Mouse (Mus musculus): ENCODE results near the gene Lsamp.
A peak's percentile ranks its signal among the peaks of the same experiment; 100 is the strongest.

Gene Lsamp

DNA sequence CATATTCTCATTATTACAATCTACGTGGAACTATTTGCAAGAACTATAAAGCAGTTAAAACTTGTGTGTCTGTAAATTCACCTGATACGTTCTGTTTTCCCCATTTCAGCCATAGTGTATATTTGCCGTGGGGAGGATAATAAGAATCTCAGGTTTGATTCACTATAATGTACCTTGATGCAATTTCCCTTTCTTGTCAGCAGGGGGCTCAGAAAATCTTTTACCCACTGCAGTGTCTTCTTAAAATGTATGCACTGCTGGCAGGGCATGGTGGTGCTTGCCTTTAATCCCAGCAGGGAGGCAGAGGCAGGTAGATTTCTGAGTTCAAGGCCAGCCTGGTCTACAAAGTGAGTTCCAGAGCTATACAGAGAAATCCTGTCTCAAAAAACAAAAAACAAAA, 287.7 kb downstream of the Lsamp start:
- peak; percentile 30 for DNase-seq (ENCODE audit: low read depth, low spot score)

DNA sequence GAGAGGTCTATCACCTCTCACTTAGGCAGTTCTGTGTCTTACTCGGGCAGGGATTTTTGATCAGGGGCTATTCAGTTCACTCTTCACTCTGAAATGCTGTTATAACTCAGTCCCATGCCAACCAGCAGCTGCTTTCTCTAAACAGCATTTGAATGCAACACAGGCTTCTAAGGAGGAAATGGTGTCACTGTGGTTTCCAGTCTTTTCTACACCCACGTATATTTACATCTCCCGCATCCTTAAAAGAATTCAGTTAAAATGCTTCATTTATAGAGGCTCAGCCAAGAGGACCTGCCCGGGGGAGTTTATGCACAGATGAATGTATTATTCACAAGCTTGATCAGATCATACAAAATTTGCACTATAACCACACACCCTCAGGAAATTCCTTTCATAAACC, 306.0 kb downstream of the Lsamp start:
- no peak for DNase-seq (ENCODE audit: low read depth, low spot score)

DNA sequence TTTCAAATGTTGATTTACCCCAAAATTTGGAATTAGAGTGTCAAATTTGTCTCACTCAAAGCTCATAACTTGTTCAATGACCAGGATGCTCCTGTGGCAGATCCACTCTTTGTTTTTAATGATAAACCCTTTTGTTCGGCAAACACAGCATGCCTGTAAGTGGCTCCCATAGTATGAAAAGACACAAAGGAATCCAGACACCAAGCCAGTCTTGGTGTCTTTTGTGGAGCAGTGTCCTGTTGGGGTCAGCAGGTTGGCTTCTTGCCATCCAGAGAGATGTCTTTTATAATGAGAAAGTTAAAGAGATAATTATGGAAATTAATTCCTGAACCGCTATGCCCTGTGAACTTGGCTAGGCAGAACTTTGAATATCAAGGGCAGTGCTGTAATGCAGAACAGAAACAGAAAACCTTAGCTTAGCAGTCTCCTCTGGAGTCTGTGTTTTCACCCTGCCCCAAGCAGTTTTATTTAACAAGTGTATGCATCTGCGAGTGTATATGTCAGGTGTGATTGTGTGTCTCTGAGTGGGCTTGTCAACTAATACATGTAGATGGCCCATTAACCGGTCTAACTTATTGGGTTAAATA, 310.2 kb downstream of the Lsamp start:
- no peak for DNase-seq (ENCODE audit: low read depth, low spot score)

DNA sequence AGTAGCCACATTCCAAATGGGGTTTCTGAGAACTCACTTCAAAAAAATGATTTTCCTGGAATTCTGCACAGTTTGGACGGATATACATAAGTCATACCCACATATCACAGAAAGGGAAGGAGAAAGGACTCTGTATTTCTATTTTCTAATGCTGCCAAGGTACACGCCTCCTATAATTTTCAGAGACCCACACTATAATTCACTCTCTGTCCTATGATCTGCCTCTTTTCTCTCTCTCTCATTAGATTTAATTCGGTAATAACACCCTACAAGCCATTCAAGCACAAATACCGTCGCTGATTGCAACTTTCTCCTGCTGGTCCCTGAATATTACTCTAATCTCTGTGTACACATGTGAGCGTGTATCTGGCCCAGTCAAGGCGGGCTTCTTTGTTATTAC, 311.1 kb downstream of the Lsamp start:
- DNase-seq (ENCODE audit: low read depth, low spot score), result no peak

DNA sequence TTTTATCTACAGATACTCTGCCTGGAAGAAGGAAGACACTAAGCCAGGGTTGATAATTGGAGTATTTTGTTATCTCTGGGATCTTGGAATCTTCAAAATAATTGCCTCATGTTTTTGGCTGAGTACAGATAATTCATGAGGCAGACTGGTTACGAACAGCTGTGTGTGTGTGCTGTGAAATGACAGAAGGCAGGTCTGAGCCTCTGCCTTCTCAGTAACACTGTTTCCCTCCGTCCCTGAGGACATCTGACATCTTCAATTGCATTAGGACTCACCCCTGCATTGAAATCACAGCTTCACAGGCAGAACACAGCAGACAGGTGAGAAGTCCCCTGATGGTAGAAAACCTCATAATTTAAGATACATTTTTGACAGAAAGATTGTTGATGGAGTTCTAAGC, 323.5 kb downstream of the Lsamp start:
- DNase-seq (ENCODE audit: low read depth, low spot score), result no peak

DNA sequence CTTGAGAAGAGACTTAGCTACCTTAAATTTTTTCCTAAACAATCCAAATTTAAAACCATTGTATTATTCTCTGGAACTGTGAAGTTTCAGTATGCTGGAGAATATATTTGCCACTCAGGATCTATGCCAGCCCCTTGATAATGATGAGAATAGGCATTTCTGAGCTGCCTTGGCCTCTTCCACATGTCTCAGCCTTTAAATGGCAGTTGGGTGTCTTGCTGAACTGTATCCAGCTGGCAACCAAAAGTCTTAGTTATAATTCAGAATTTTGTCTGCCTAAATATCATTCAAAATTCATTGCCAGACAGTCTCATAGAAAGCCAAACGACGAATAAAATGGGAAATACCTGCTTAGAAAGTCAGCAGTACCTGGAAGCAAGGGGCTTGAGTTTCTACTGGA, 332.0 kb downstream of the Lsamp start:
- no peak for DNase-seq (ENCODE audit: low read depth, low spot score)

DNA sequence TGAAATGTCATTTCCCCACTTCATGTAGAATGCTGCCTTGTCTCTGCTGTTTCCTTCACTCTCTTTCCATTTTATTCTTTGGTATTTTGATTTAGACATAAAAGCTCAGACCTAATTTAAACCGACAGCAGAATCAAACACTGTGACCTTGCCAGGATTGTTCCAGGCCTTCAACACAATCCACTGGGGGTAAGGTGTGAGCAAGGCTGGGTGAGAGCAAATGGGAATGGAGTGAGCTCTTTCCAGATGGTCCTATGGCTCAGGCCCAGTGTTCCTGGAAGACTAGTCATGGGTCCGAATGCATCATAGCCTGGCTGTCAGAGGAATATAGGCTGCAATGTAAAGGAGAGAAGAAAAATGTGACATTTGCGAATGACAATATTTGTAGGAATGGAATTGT, 340.6 kb downstream of the Lsamp start:
- no peak for DNase-seq (ENCODE audit: low read depth, low spot score)

DNA sequence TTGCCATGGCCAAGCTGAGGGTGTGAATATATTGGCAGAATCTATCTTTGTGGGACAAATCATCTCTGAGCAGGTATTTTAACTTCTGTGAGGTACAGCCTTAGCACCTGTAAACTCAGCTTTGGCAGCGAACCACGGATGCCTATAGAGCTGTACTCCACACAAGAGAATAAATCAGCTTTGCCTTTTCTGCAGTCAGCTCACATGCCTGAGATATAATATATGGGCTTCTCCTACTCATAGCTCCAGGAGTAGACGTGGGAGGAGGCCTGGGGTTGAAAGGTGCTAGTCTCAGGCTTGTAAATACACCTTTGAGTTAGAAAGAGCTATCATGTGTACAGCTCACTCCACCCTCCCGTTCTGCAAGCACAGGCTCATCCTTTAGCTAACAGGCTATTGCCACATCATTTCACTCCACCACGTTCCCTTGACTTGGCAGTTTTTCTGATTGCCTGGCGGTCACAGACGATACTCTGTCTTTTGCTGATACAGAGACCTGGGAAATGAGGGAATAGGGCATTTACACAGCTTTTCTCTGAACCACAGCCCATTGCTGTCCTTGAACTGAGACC, 344.2 kb downstream of the Lsamp start:
- DNase-seq (ENCODE audit: low read depth, low spot score), result no peak

DNA sequence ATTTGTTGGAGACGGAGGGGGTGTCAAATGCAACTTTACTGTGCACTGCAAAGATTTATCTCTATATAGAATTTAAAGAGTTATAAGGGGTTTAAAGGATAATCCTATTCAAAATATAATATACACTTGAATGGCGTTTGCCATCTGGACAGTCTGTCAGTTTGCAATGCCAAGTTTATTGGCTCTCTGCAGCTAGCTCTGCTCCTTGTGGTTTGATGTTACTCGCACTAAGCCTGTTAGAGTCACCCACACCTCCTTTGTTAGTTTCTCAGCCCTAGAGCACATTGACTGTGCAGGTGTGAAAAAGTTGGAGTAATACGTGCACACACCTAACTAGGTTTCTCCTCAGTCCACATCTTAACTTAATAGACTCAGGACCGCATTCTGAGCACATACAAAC, 385.5 kb downstream of the Lsamp start:
- no peak for DNase-seq (ENCODE audit: low read depth, low spot score)

DNA sequence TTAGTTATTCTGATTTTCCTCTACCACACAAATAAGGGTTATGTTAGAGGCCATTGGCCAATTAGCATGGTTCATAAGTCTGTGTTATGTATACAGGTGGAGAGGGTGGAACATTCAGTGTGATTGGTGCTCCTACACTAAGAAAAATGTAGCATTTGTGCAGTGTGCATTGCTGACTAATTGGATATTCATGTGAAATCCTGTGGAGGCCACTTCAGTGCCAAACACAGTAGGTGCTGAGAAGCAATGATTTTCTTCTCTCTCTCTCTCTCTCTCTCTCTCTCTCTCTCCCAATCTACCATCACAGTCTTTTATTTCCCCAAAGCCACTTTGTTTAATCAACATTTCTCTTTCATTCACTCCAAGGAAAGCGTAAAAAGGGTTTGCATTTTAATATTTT, 387.1 kb downstream of the Lsamp start:
- DNase-seq (ENCODE audit: low read depth, low spot score), result no peak

DNA sequence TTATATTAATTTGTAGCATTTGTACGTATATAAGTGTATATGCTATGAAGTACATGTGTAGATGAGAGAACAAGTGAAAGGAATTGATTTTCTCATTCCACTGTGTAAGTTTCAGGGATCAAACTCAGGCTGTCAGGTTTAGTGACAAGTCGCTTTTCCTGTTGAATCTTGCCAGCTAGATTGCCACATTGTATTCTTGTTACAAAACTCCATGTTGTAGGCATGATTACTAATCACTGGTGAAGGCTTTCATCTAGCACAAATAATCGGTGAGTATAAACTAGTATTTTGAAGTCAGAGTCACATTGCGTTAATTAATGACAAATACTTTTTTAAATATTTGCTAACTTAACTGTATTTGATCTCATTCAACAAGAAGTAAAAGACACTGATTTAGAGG, 391.2 kb downstream of the Lsamp start:
- DNase-seq (ENCODE audit: low read depth, low spot score), result no peak

DNA sequence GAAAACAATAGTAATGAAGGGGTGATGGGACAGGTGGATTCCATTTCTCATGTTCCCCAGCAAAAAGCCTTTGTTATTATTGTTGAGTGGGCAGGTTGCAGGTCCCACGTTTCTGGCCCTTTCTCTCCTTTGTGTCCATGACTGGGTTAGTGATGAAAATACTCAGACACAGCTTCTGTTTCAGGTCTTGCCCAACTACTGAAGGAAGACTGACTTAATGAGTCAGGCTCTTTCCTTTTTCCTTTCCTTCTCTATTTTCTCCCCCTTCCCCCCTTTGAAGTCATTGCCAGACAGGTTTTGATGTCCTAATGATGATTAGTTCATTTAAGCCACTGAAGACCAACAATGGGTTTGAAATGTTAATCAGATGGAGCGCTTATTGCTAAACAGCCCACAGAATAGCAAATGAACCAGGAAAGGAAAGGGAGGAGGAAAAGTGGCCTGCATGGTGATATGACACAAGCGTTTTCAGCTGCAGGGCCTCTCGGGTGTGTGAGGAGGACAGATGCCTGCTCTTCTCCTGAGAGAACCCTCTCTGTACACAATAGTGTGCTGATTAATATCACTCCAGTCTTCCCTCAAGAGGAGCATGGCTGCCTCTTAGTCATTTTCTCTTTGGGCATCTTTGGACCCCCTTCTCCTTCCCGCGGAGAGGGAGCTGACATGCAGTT, 393.1 kb downstream of the Lsamp start:
- no peak for DNase-seq (ENCODE audit: low read depth, low spot score)

DNA sequence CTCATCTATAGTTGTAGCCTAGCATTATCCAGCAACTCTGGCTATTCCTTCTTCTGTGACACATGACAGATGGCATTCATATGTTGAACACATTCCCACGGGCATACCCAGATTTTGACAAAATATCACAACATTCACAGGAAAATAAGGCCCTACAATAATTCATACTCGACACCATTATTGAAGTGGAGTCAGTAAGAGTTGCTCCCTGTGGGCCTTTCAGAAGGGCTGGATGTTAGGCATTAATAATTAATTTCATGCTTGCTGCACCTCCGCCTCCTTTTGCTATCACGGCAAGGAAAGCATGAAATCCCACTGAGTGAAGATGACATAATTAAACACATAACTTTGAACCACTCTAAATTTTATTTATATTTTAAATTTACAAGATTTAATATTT, 407.9 kb downstream of the Lsamp start:
- DNase-seq (ENCODE audit: low read depth, low spot score), result no peak

DNA sequence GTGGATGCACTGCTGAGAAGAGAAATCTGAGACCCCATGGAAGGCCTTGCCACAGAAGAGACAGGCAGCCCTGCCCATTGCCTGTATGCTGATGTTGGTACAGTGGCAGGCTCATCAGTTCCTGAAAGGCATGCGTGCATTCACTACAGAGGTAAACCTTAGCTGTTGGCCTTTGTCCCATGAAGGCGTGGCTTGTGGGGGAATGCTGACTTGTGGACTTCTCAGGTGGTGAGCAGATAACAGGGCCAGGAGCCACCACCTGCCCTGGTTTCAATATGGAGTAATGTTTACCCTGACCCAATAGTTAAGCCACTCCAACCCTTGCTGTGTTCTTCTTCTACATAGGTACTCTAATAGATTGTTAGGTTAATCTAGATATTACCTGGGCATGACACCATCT, 415.4 kb downstream of the Lsamp start:
- DNase-seq (ENCODE audit: low read depth, low spot score), result no peak

DNA sequence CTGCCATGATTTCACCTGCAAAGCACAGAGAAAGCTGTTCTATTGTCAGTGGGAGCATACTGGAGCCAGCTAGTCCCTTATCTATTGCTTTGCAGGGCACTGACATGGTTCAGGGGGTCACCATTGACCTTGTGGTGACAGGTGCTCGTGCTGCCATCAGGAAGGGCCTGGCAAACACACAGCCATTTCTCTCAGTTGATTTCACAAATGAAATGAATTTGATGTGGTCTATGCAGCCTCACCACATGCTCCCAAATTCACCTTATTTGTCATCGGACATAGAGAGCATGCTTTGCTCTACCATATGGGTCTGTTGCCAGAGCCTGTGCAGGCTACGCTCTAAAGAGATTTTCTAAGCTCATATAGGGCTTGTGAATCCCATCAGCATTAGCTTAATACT, 450.1 kb downstream of the Lsamp start:
- DNase-seq (ENCODE audit: low read depth, low spot score), result no peak

DNA sequence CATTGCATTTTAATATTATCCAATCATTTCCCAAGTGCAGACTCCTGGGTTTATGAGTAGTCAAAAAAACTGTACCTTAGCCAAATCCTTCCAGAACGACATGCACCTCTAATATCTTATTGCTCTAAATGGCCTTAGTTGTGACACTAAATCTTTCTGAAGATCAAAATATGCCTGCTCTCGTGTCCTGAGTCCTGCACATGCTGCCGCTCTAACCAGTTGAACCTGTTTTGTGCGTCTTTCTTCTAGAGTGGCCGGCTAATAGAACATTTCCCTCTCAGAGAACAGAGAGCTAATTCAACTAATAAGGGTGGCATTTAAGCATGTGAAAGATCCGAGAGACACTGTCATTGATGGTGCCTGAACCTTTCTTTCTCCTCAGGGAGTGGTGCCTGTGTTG, 452.3 kb downstream of the Lsamp start:
- no peak for DNase-seq (ENCODE audit: low read depth, low spot score)

DNA sequence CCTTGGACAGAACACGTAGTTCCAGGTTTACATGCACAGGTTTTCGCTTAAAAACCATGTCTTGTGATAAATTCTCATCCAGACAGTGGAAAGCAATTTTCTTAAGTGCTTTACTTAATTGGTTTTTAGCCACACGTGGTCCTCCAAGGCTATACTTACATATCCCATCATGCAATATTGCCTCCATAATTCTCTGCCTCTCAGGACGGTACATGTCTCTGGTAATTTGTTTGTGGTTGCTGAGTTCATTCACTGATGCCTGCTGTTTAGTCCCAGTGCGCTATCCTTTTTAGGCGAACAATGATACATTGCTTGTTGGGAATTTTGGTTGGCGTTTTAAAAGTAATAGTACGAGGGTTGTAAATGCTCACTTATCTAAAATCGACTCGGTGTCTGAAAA, 453.7 kb downstream of the Lsamp start:
- DNase-seq (ENCODE audit: low read depth, low spot score), result no peak

DNA sequence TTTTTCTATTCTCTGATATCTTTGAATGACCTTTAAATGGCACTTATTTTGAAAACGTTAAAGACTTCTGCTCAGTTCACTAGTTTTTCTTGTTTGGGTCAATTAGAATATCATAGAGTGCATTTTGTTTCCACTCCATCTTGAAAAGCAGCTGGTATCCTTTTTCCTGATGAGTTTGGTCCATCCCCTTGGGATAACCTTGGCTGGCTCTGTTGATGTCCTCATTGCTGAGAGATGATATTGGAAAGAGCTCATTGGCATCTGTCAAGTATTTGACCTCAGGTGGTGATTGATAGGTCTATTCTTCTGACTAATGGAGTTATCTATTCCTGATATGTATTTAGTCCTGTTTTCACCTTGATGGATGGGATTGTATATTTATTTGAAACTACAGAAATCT, 454.7 kb downstream of the Lsamp start:
- DNase-seq (ENCODE audit: low read depth, low spot score), result no peak

DNA sequence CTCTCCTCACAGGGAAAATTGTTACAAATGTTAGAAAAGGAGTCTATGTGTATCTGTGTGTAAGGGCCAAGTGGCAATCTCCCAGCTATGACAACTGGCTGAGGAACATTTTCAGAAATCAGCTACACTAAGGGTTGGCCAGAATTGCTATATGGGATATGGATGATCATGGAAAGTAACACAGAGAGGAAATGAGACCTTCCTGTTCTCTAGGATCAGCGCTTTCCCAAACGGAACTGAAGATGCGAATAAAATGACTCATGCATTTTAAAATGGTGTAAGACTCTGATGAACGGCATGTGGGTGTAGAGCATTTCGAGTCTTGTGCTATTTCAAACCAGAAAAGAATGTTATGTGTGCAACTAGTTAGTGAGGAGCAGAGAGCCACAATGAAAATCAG, 462.4 kb downstream of the Lsamp start:
- DNase-seq (ENCODE audit: low read depth, low spot score), result no peak

DNA sequence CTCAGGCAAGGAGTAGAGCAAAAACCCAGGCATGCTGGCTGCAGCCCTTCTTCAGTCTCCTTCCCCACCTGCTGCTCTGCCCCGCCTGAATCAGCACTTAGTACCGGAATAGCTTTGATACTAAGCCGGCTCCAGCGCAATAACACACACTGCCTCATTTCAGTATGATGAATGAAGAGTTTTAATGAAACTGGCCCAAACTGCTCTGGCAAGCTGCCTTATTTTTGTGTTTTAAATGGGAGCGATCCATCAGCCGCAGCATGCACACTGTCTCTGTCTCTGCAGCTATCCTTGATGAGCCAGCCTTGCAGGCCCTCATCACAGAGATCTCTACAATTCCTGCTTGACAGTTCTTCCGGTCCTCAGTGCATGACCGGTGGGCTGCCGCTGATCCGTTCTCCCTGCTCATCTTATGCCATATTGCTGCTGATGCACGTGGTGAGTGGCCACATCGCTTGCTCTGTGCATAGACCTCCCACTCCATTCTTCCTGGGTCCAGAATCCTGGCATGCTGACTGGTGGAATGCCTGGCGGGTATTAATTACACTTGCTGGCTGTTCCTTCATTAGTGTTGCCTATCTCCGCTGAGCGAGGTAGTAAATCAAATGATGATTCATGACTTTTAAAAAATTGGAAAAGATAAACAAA, 479.4 kb downstream of the Lsamp start:
- no peak for DNase-seq (ENCODE audit: low read depth, low spot score)

DNA sequence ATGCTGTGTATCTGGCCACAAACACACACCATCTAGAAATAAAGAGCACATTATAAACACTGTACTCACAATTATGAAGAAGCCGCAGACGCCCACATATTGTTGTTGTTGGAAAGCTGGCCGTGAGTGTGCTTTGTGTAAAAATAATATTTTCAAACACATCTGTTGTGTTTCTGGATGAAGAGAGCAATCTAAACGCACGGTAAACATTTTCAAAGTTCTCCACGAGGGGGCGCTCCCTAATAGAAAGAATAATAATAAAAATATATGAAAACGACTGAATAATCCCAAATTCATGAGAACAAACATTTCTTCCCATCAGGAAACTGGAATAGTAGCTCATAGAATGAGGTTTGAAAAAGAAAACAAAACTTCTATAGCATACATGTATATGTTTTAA, 482.4 kb downstream of the Lsamp start:
- peak; percentile 12 for DNase-seq (ENCODE audit: low read depth, low spot score)

DNA sequence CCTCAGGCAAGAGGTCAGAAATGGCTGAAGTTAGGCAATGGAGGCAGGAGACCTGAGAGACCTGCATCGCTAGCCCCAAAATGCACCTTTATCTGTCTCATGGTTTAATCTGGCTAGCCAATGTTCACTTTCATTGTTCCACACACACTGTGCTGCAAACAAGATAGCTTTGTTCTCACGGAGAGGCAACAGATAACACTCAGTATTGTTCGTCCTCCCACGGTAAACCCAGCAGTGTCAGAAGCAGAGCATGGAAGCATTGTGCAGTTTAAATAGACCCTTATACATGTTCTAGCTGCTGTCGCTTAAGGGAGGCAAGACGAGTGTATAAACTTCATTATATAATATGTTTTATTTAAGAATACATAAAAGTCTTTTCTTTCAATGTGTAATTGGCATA, 486.8 kb downstream of the Lsamp start:
- no peak for DNase-seq (ENCODE audit: low read depth, low spot score)

DNA sequence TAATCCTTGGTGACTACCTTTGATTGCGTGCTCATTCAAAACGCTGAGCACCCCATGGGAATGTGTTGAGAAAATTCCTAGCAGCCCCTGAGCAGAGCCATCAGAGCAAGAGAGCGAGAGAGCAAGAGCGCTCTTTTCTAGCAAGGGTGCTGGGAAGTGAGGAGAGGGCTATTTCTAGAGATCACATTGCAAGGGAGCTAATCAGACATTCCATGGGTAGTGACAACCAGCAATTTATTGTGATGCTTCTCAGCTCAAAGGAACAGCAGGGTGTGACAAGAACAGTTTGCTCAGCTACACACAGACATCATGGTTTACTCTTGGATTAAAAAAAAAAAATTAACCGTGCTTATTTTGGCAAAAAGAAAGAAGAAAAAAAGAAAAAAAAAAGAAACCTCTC, 487.8 kb downstream of the Lsamp start:
- DNase-seq (ENCODE audit: low read depth, low spot score), result no peak
